Mouse (Mus musculus) ES-Bruce4 (cell line): Measurements from ENCODE around the gene Syt1.

Experiments used
- CTCF ChIP-seq: IDR thresholded peaks from one replicate; pipeline ENCODE4 v1.8.1; 2011; ENCODE audit warnings: low read depth, low read length
- POLR2A ChIP-seq: IDR thresholded peaks from one replicate; pipeline ENCODE4 v1.8.1; 2011; ENCODE audit warnings: low read length; ENCODE audit not compliant: insufficient read depth

GRCm38 (mm10) chr10:108506917-108507316 is 503.9 kb downstream of the Syt1 start:
- TF ChIP-seq POLR2A (no peak), CTCF (no peak)
